Mouse (Mus musculus): Measurements from ENCODE around the gene Prr5l. TPM values are rescaled to one million over a fixed set of nuclear protein-coding genes. Genes with fewer than 3 reads are reported as not detected.

Prr5l gene
- polyA plus RNA-seq, 1 experiment from 2014 or later: 22.8 TPM

- Histone ChIP-seq H3K4me1 (peaks cover 30% of the 10 kb centered on the region), H3K9me3 (no peaks in the 10 kb centered on the region), H3K27ac (replicated peaks) (no peak overlapping the region), H3K4me3 (no peak overlapping the region), H3K27me3 (replicated peaks; ENCODE audit: low read depth, poor library complexity, severe bottlenecking) (no peaks in the 10 kb centered on the region), H3K36me3 (replicated peaks) (no peaks in the 10 kb centered on the region)
- DNase-seq (ENCODE audit: low spot score): no peak
- 84% methylated on average over 3 of the region's 3 CpGs for WGBS
These were observed 55.8 kb downstream of the Prr5l start for GRCm38 (mm10) chr2:101826950-101827600.

- 87% methylated on average over 2 of the region's 2 CpGs for WGBS
- H3K4me1 ChIP-seq: peaks cover 30% of the 10 kb centered on the region
- no peaks in the 10 kb centered on the region for H3K9me3 ChIP-seq
- no peak overlapping the region for H3K27ac ChIP-seq (replicated peaks)
- DNase-seq (ENCODE audit: low spot score): no peak
- no peaks in the 10 kb centered on the region for H3K36me3 ChIP-seq (replicated peaks)
- no peak overlapping the region for H3K4me3 ChIP-seq
- H3K27me3 ChIP-seq (replicated peaks; ENCODE audit: low read depth, poor library complexity, severe bottlenecking): no peaks in the 10 kb centered on the region
These were observed 56.6 kb downstream of the Prr5l start for GRCm38 (mm10) chr2:101826186-101826707.

GRCm38 (mm10) chr2:101825226-101826120 is 57.4 kb downstream of the Prr5l start:
- H3K36me3 ChIP-seq (replicated peaks): no peaks in the 10 kb centered on the region
- WGBS: 88% methylated on average over 9 of the region's 9 CpGs
- peaks cover 23% of the 10 kb centered on the region for H3K4me1 ChIP-seq
- no peaks in the 10 kb centered on the region for H3K9me3 ChIP-seq
- no peak overlapping the region for H3K4me3 ChIP-seq
- no peak overlapping the region for H3K27ac ChIP-seq (replicated peaks)
- no peak for DNase-seq (ENCODE audit: low spot score)
- no peaks in the 10 kb centered on the region for H3K27me3 ChIP-seq (replicated peaks; ENCODE audit: low read depth, poor library complexity, severe bottlenecking)

GRCm38 (mm10) chr2:101823821-101824220 is 59.0 kb downstream of the Prr5l start:
- Histone ChIP-seq H3K27ac (replicated peaks) (no peak overlapping the region), H3K36me3 (replicated peaks) (no peaks in the 10 kb centered on the region), H3K4me3 (no peak overlapping the region), H3K4me1 (peaks cover 14% of the 10 kb centered on the region; the same call in 1 of the 2 replicates), H3K9me3 (no peaks in the 10 kb centered on the region), H3K27me3 (replicated peaks; ENCODE audit: low read depth, poor library complexity, severe bottlenecking) (no peaks in the 10 kb centered on the region)
- 77% methylated on average over 3 of the region's 4 CpGs for WGBS
- no peak for DNase-seq (ENCODE audit: low spot score)

GRCm38 (mm10) chr2:101822785-101823184 is 60.0 kb downstream of the Prr5l start:
- H3K27ac ChIP-seq (replicated peaks): no peak overlapping the region; the same call in 1 of the 2 replicates

GRCm38 (mm10) chr2:101820816-101821215 is 62.0 kb downstream of the Prr5l start:
- no peak for DNase-seq (ENCODE audit: low spot score)
- peaks cover 8% of the 10 kb centered on the region; the same call in 1 of the 2 replicates for H3K4me1 ChIP-seq
- no peaks in the 10 kb centered on the region for H3K27me3 ChIP-seq (replicated peaks; ENCODE audit: low read depth, poor library complexity, severe bottlenecking)
- no peak overlapping the region for H3K4me3 ChIP-seq
- H3K27ac ChIP-seq (replicated peaks): no peak overlapping the region
- 89% methylated on average over 1 of the region's 1 CpGs for WGBS
- no peaks in the 10 kb centered on the region for H3K36me3 ChIP-seq (replicated peaks)
- no peaks in the 10 kb centered on the region for H3K9me3 ChIP-seq

More at GRCm38 (mm10) chr2:101822785-101823184, 60.0 kb downstream of the Prr5l start:
- Histone ChIP-seq H3K4me3 (no peak overlapping the region), H3K36me3 (replicated peaks) (no peaks in the 10 kb centered on the region), H3K9me3 (no peaks in the 10 kb centered on the region), H3K4me1 (peaks cover 11% of the 10 kb centered on the region; the same call in 1 of the 2 replicates), H3K27me3 (replicated peaks; ENCODE audit: low read depth, poor library complexity, severe bottlenecking) (no peaks in the 10 kb centered on the region)
- WGBS: 80% methylated on average over 13 of the region's 13 CpGs
- no peak for DNase-seq (ENCODE audit: low spot score)

- H3K4me3 ChIP-seq: no peak overlapping the region
- WGBS: 83% methylated on average over 7 of the region's 7 CpGs
These were observed 63.7 kb downstream of the Prr5l start for GRCm38 (mm10) chr2:101818986-101819764.

GRCm38 (mm10) chr2:101816646-101817308 is 66.0 kb downstream of the Prr5l start:
- no peak overlapping the region for H3K4me3 ChIP-seq
- peaks cover 7% of the 10 kb centered on the region; the same call in 1 of the 2 replicates for H3K4me1 ChIP-seq
- H3K27ac ChIP-seq (replicated peaks): no peak overlapping the region
- 71% methylated on average over 3 of the region's 3 CpGs for WGBS
- no peaks in the 10 kb centered on the region for H3K9me3 ChIP-seq
- no peak for DNase-seq (ENCODE audit: low spot score)
- no peaks in the 10 kb centered on the region for H3K36me3 ChIP-seq (replicated peaks)
- H3K27me3 ChIP-seq (replicated peaks; ENCODE audit: low read depth, poor library complexity, severe bottlenecking): no peaks in the 10 kb centered on the region

More at GRCm38 (mm10) chr2:101818986-101819764, 63.7 kb downstream of the Prr5l start:
- H3K9me3 ChIP-seq: no peaks in the 10 kb centered on the region
- H3K4me1 ChIP-seq: peaks cover 15% of the 10 kb centered on the region; the same call in 1 of the 2 replicates
- no peaks in the 10 kb centered on the region for H3K36me3 ChIP-seq (replicated peaks)
- no peak overlapping the region for H3K27ac ChIP-seq (replicated peaks)
- no peak for DNase-seq (ENCODE audit: low spot score)
- no peaks in the 10 kb centered on the region for H3K27me3 ChIP-seq (replicated peaks; ENCODE audit: low read depth, poor library complexity, severe bottlenecking)

GRCm38 (mm10) chr2:101815250-101815934 is 67.4 kb downstream of the Prr5l start:
- 45% methylated on average over 5 of the region's 5 CpGs for WGBS
- Histone ChIP-seq H3K4me1 (peaks cover 11% of the 10 kb centered on the region; the same call in 1 of the 2 replicates), H3K9me3 (no peaks in the 10 kb centered on the region), H3K36me3 (replicated peaks) (no peaks in the 10 kb centered on the region), H3K27me3 (replicated peaks; ENCODE audit: low read depth, poor library complexity, severe bottlenecking) (no peaks in the 10 kb centered on the region), H3K4me3 (no peak overlapping the region), H3K27ac (replicated peaks) (no peak overlapping the region)
- peak; percentile 65 for DNase-seq (ENCODE audit: low spot score)

GRCm38 (mm10) chr2:101814272-101814625 is 68.6 kb downstream of the Prr5l start:
- no peak for DNase-seq (ENCODE audit: low spot score)
- Histone ChIP-seq H3K4me3 (no peak overlapping the region), H3K27me3 (replicated peaks; ENCODE audit: low read depth, poor library complexity, severe bottlenecking) (no peaks in the 10 kb centered on the region), H3K27ac (replicated peaks) (no peak overlapping the region), H3K36me3 (replicated peaks) (no peaks in the 10 kb centered on the region), H3K9me3 (no peaks in the 10 kb centered on the region), H3K4me1 (peaks cover 11% of the 10 kb centered on the region; the same call in 1 of the 2 replicates)
- 83% methylated on average over 5 of the region's 5 CpGs for WGBS

GRCm38 (mm10) chr2:101813581-101814271 is 69.1 kb downstream of the Prr5l start:
- Histone ChIP-seq H3K4me3 (no peak overlapping the region), H3K36me3 (replicated peaks) (no peaks in the 10 kb centered on the region), H3K4me1 (peaks cover 11% of the 10 kb centered on the region; the same call in 1 of the 2 replicates), H3K27ac (replicated peaks) (no peak overlapping the region), H3K9me3 (no peaks in the 10 kb centered on the region), H3K27me3 (replicated peaks; ENCODE audit: low read depth, poor library complexity, severe bottlenecking) (no peaks in the 10 kb centered on the region)
- DNase-seq (ENCODE audit: low spot score): no peak
- WGBS: 72% methylated on average over 6 of the region's 6 CpGs

All from embryonic facial prominence, embryonic 10.5 days (tissue).